Comparison of ENCODE assay signal across 27 mouse cellular contexts in genomic region chr19:6338171-6338570, GRCm38 (mm10). TPM values are rescaled to one million over a fixed set of nuclear protein-coding genes. Genes with fewer than 3 reads are reported as not detected.
DNase-seq lines count a peak whose midpoint lies in the region; ATAC-seq lines count a peak whose summit lies in the region.
"Had no signal": no experiment of that assay in that cellular context is flagged by ENCODE, and none has a peak within 500 bp of the region (broad histone marks: within the 10 kb centered on the region; RNA-seq: fewer than 3 reads in every experiment).

No protein-coding gene starts in this region.

- peak; percentile 44 for DNase-seq in cerebellum, adult 11-12 months
- no peak for DNase-seq in cerebellum, adult 9-10 months
- DNase-seq in heart, adult 11 months = peak; percentile 93
- no peak for DNase-seq in heart, postnatal 10 days
- DNase-seq in midbrain, embryonic 11.5 days (ENCODE audit: low spot score, missing footprints) = peak; percentile 56
- no peak for DNase-seq in urinary bladder, postnatal 25 days (ENCODE audit: low spot score)
- no peak for DNase-seq in adrenal gland, postnatal 25 days
- DNase-seq: adrenal gland, postnatal 10 days; cerebellum, adult 11 months; cerebellum, adult 8-10 months; cerebellum, postnatal 14 days; forebrain, postnatal 0 days; gastrocnemius, postnatal 10 days; gastrocnemius, postnatal 36 days; heart, postnatal 36 days had no signal

- intact Hi-C loops in heart, postnatal 10 days (cut with DNase I) = no loop called here

- H3K27ac ChIP-seq in midbrain, embryonic 11.5 days (ENCODE audit: low read depth, low read length) = no peak overlapping the region
- H3K27ac ChIP-seq in midbrain, embryonic 16.5 days (ENCODE audit: low read length) = no peak overlapping the region
- H3K27ac ChIP-seq: embryonic facial prominence, embryonic 12.5 days; hindbrain, embryonic 10.5 days; hindbrain, embryonic 13.5 days; hindbrain, postnatal 0 days had no signal

- no peak overlapping the region for H3K9ac ChIP-seq in midbrain, embryonic 11.5 days (ENCODE audit: low read length)
- H3K9ac ChIP-seq in midbrain, embryonic 16.5 days (ENCODE audit: low read depth, low read length) = no peak overlapping the region
- H3K9ac ChIP-seq: embryonic facial prominence, embryonic 12.5 days had no signal

- no peak for ATAC-seq in midbrain, embryonic 11.5 days (ENCODE audit: low FRiP score)
- ATAC-seq in midbrain, embryonic 16.5 days = no peak
- ATAC-seq: forebrain, embryonic 14.5 days; forebrain, postnatal 0 days; hindbrain, postnatal 0 days; inflammation-experienced regulatory T-cells, adult 6 months; intestine, embryonic 16.5 days; Patski had no signal

- no peaks in the 10 kb centered on the region for H3K27me3 ChIP-seq in midbrain, embryonic 11.5 days (ENCODE audit: control insufficient read depth, insufficient read depth, low read length)
- H3K27me3 ChIP-seq in midbrain, embryonic 16.5 days (ENCODE audit: control insufficient read depth, insufficient read depth, low read depth, low read length) = no peaks in the 10 kb centered on the region
- H3K27me3 ChIP-seq: embryonic facial prominence, embryonic 12.5 days; Patski had no signal

- H3K4me3 ChIP-seq in midbrain, embryonic 11.5 days (ENCODE audit: low read depth, low read length) = no peak overlapping the region
- no peak overlapping the region for H3K4me3 ChIP-seq in midbrain, embryonic 16.5 days (ENCODE audit: low read depth, low read length)
- H3K4me3 ChIP-seq: embryonic facial prominence, embryonic 12.5 days; erythroblast, embryonic 14.5 days; hindbrain, embryonic 13.5 days had no signal

- H3K9me3 ChIP-seq in midbrain, embryonic 11.5 days (ENCODE audit: control insufficient read depth, low read length) = no peaks in the 10 kb centered on the region
- H3K9me3 ChIP-seq in midbrain, embryonic 16.5 days (replicated peaks; ENCODE audit: control insufficient read depth, low read length, poor library complexity, severe bottlenecking) = no peaks in the 10 kb centered on the region
- H3K9me3 ChIP-seq: embryonic facial prominence, embryonic 12.5 days; G1E; hindbrain, embryonic 10.5 days; hindbrain, embryonic 13.5 days had no signal

- H3K4me2 ChIP-seq in midbrain, embryonic 11.5 days = no peak overlapping the region
- no peak overlapping the region for H3K4me2 ChIP-seq in midbrain, embryonic 16.5 days (ENCODE audit: low read length)
- H3K4me2 ChIP-seq: embryonic facial prominence, embryonic 12.5 days; heart, embryonic 11.5 days; hindbrain, embryonic 13.5 days had no signal

- H3K4me1 ChIP-seq in midbrain, embryonic 11.5 days (ENCODE audit: control insufficient read depth, insufficient read depth, low read length) = peaks cover 20% of the 10 kb centered on the region
- H3K4me1 ChIP-seq in midbrain, embryonic 16.5 days (ENCODE audit: control insufficient read depth, insufficient read depth, low read length) = peaks cover 34% of the 10 kb centered on the region

- WGBS in midbrain, embryonic 11.5 days = 94% methylated on average over 7 of the region's 7 CpGs
- WGBS in midbrain, embryonic 16.5 days = 90% methylated on average over 7 of the region's 7 CpGs

- H3K36me3 ChIP-seq in midbrain, embryonic 11.5 days (ENCODE audit: control insufficient read depth, insufficient read depth, low read length) = peaks cover 12% of the 10 kb centered on the region
- peaks cover 26% of the 10 kb centered on the region for H3K36me3 ChIP-seq in midbrain, embryonic 16.5 days (ENCODE audit: control insufficient read depth, insufficient read depth, low read length)

RNA-seq across cellular contexts. Expression of gene Map4k2, which starts 2.8 kb away (rescaled TPM):
- total RNA-seq in heart, postnatal 10 days (2021) = 10 to 100 TPM; 52.3 to 52.4 TPM
- polyA plus RNA-seq in midbrain, embryonic 11.5 days (2014; fragmentation: Nextera tagmentation; extraction: Ambion mirVana) = 6.2 and 8.6 TPM in 2 replicates
- polyA plus RNA-seq in midbrain, embryonic 16.5 days (2015; fragmentation: Nextera tagmentation; extraction: Ambion mirVana) = 19.0 and 20.1 TPM in 2 replicates
- total RNA-seq in adrenal gland, postnatal 25 days (2021) = 44.7 and 56.3 TPM in 2 replicates

RNA-seq across cellular contexts. Expression of gene Men1, which starts 3.4 kb away (rescaled TPM):
- total RNA-seq in heart, postnatal 10 days (2021) = 10 to 100 TPM; 18.6 to 21.8 TPM
- 51.2 and 54.7 TPM in 2 replicates for polyA plus RNA-seq in midbrain, embryonic 11.5 days (2014; fragmentation: Nextera tagmentation; extraction: Ambion mirVana)
- 71.4 and 74.8 TPM in 2 replicates for polyA plus RNA-seq in midbrain, embryonic 16.5 days (2015; fragmentation: Nextera tagmentation; extraction: Ambion mirVana)
- total RNA-seq in adrenal gland, postnatal 25 days (2021) = 60.1 and 69.7 TPM in 2 replicates

RNA-seq across cellular contexts. Expression of gene Sf1, which starts 25.3 kb away (rescaled TPM):
- 100 to 1,000 TPM; 118 to 143 TPM for total RNA-seq in heart, postnatal 10 days (2021)
- 186 and 215 TPM in 2 replicates for polyA plus RNA-seq in midbrain, embryonic 11.5 days (2014; fragmentation: Nextera tagmentation; extraction: Ambion mirVana)
- polyA plus RNA-seq in midbrain, embryonic 16.5 days (2015; fragmentation: Nextera tagmentation; extraction: Ambion mirVana) = 95.9 and 99.5 TPM in 2 replicates
- total RNA-seq in adrenal gland, postnatal 25 days (2021) = 211 and 245 TPM in 2 replicates

RNA-seq across cellular contexts. Expression of gene Cdc42bpg, which starts 31.9 kb away (rescaled TPM):
- 1 to 10 TPM; 9.6 to 9.9 TPM for total RNA-seq in heart, postnatal 10 days (2021)
- 0.23 and 0.42 TPM in 2 replicates for polyA plus RNA-seq in midbrain, embryonic 11.5 days (2014; fragmentation: Nextera tagmentation; extraction: Ambion mirVana)
- 0.34 and 0.35 TPM in 2 replicates for polyA plus RNA-seq in midbrain, embryonic 16.5 days (2015; fragmentation: Nextera tagmentation; extraction: Ambion mirVana)
- total RNA-seq in adrenal gland, postnatal 25 days (2021) = 22.8 and 34.2 TPM in 2 replicates

RNA-seq across cellular contexts. Expression of gene Pygm, which starts 46.0 kb away (rescaled TPM):
- 100 to 1,000 TPM; 622 to 693 TPM for total RNA-seq in heart, postnatal 10 days (2021)
- 0.81 and 1.8 TPM in 2 replicates for polyA plus RNA-seq in midbrain, embryonic 11.5 days (2014; fragmentation: Nextera tagmentation; extraction: Ambion mirVana)
- 7.3 and 7.5 TPM in 2 replicates for polyA plus RNA-seq in midbrain, embryonic 16.5 days (2015; fragmentation: Nextera tagmentation; extraction: Ambion mirVana)
- 61.6 and 85.9 TPM in 2 replicates for total RNA-seq in adrenal gland, postnatal 25 days (2021)

Comparison
In these comparisons a context has a peak if more than half of its experiments do, and no peak if none do; other contexts are left out.
1. DNase-seq: peak in cerebellum, adult 11-12 months (single experiment), heart, adult 11 months (single experiment) and midbrain, embryonic 11.5 days (single experiment); none in cerebellum, adult 9-10 months (single experiment), heart, postnatal 10 days (0 of 2), urinary bladder, postnatal 25 days (single experiment) and adrenal gland, postnatal 25 days (single experiment).